7 mouse cellular contexts compared by ENCODE assay signal in genomic region chr1:155082965-155083268, GRCm38 (mm10). TPM values are rescaled to one million over a fixed set of nuclear protein-coding genes. Genes with fewer than 3 reads are reported as not detected.
DNase-seq lines count a peak whose midpoint lies in the region; ATAC-seq and TF ChIP-seq lines count a peak whose summit lies in the region.

No protein-coding gene starts in this region.

- H3K4me2 ChIP-seq in forebrain, embryonic 15.5 days (replicated peaks), result peak overlapping the region; percentile 70
- H3K4me2 ChIP-seq in midbrain, postnatal 0 days (ENCODE audit: low read depth, low read length, poor library complexity, severe bottlenecking), result peak overlapping the region; percentile 82

- H3K4me3 ChIP-seq in megakaryocyte, embryonic 14.5 days (replicated peaks), result peak overlapping the region; percentile 93
- peak overlapping the region; percentile 66 for H3K4me3 ChIP-seq in bone marrow, adult 2 months (replicated peaks; ENCODE audit: control insufficient read depth, low read depth, low read length)
- peak overlapping the region; percentile 45 for H3K4me3 ChIP-seq in forebrain, embryonic 15.5 days
- H3K4me3 ChIP-seq in midbrain, postnatal 0 days (ENCODE audit: low read depth, low read length), result peak overlapping the region; percentile 44

- TF ChIP-seq POLR2A in bone marrow, adult 2 months (IDR thresholded peaks at IDR 0.05; ENCODE audit: borderline replicate concordance, control insufficient read depth, low read depth, low read length), result no peak

- WGBS in bone marrow, adult 2 months, result under 1% methylated on average over 18 of the region's 18 CpGs
- under 1% methylated on average over 16 of the region's 18 CpGs for WGBS in forebrain, embryonic 15.5 days
- WGBS in midbrain, postnatal 0 days, result no CpG with 5 or more reads among the region's 18 CpGs

- peak overlapping the region; percentile 61 for H3K9ac ChIP-seq in forebrain, embryonic 15.5 days (replicated peaks)
- H3K9ac ChIP-seq in midbrain, postnatal 0 days (replicated peaks; ENCODE audit: low read length, poor library complexity, severe bottlenecking), result peak overlapping the region; percentile 83

- H3K27ac ChIP-seq in bone marrow, adult 2 months (ENCODE audit: control insufficient read depth, insufficient read depth, low read depth, low read length, poor library complexity), result peak overlapping the region; percentile 66
- peak overlapping the region; percentile 99 for H3K27ac ChIP-seq in forebrain, embryonic 15.5 days (replicated peaks)
- H3K27ac ChIP-seq in midbrain, postnatal 0 days (ENCODE audit: low read depth, low read length), result peak overlapping the region; percentile 91

- peaks cover 5% of the 10 kb centered on the region for H3K27me3 ChIP-seq in megakaryocyte, embryonic 14.5 days (replicated peaks)
- H3K27me3 ChIP-seq in forebrain, embryonic 15.5 days, result no peaks in the 10 kb centered on the region
- H3K27me3 ChIP-seq in midbrain, postnatal 0 days (ENCODE audit: insufficient read depth, low read length), result no peaks in the 10 kb centered on the region

- no peaks in the 10 kb centered on the region for H3K36me3 ChIP-seq in megakaryocyte, embryonic 14.5 days (replicated peaks; ENCODE audit: low read length)
- no peaks in the 10 kb centered on the region for H3K36me3 ChIP-seq in forebrain, embryonic 15.5 days
- no peaks in the 10 kb centered on the region for H3K36me3 ChIP-seq in midbrain, postnatal 0 days (ENCODE audit: insufficient read depth, low read length)

- no peaks in the 10 kb centered on the region for H3K9me3 ChIP-seq in megakaryocyte, embryonic 14.5 days
- no peaks in the 10 kb centered on the region for H3K9me3 ChIP-seq in forebrain, embryonic 15.5 days
- H3K9me3 ChIP-seq in midbrain, postnatal 0 days (ENCODE audit: low read length), result no peaks in the 10 kb centered on the region

- ATAC-seq in megakaryocyte, adult 5-6 weeks (ENCODE audit: poor library complexity, severe bottlenecking), result no peak
- ATAC-seq in forebrain, embryonic 15.5 days (replicated peaks), result no peak; the same call in 1 of the 2 replicates
- peak; percentile 53 for ATAC-seq in midbrain, postnatal 0 days (ENCODE audit: low FRiP score)
- no peak for ATAC-seq in frontal cortex, adult (ENCODE audit: low TSS enrichment)

- DNase-seq in kidney, postnatal 36 days, result peak; percentile 50 to 72
- DNase-seq in midbrain, postnatal 0 days (ENCODE audit: low spot score), result peak; percentile 76

- H3K4me1 ChIP-seq in megakaryocyte, embryonic 14.5 days, result peaks cover 69% of the 10 kb centered on the region
- H3K4me1 ChIP-seq in bone marrow, adult 2 months (ENCODE audit: control insufficient read depth, insufficient read depth, low read length), result no peaks in the 10 kb centered on the region; the same call in 1 of the 2 replicates
- H3K4me1 ChIP-seq in forebrain, embryonic 15.5 days, result peaks cover 51% of the 10 kb centered on the region
- H3K4me1 ChIP-seq in midbrain, postnatal 0 days (ENCODE audit: insufficient read depth, low read length), result peaks cover 15% of the 10 kb centered on the region

- no peak for TF ChIP-seq CTCF in bone marrow, adult 2 months (IDR thresholded peaks at IDR 0.05; ENCODE audit: control insufficient read depth, insufficient read depth, low read length)
- no peak for TF ChIP-seq CTCF in midbrain, postnatal 0 days (IDR thresholded peaks at IDR 0.05)

RNA-seq across cellular contexts. Expression of gene Ier5, which starts 16.5 kb away (rescaled TPM):
- 33.6 and 49.8 TPM in 2 replicates for polyA plus RNA-seq in megakaryocyte, embryonic 14.5 days (2012; ENCODE audit: insufficient read depth, low replicate concordance)
- total RNA-seq in megakaryocyte, adult 5-6 weeks (2015), result 58.4 and 62.3 TPM in 2 replicates
- total RNA-seq in megakaryocyte, adult 5-6 weeks (2017), result 35.4 and 38.3 TPM in 2 replicates
- polyA plus RNA-seq in bone marrow, adult 2 months (2011; ENCODE audit: insufficient read depth, insufficient read length, low replicate concordance, missing spikeins), result 10.4 and 18.8 TPM in 2 replicates
- polyA plus RNA-seq in forebrain, embryonic 15.5 days (2015; fragmentation: Nextera tagmentation; extraction: Ambion mirVana), result 19.8 and 21.5 TPM in 2 replicates
- total RNA-seq in midbrain, postnatal 0 days (2014; rRNA removed), result 30.1 and 44.2 TPM in 2 replicates
- 3.9 and 4.0 TPM in 2 replicates for polyA plus RNA-seq in midbrain, postnatal 0 days (2015; fragmentation: Nextera tagmentation; extraction: Ambion mirVana)
